Mouse (Mus musculus) liver, adult 2 months (tissue): ENCODE data around the gene Heatr5a. TPM values are rescaled to one million over a fixed set of nuclear protein-coding genes. Genes with fewer than 3 reads are reported as not detected.
A peak's percentile ranks its signal among the peaks of the same experiment; 100 is the strongest.

Experiments used
- DNase-seq: peaks from one replicate; pipeline ENCODE4 v3.0.0-alpha.2; 2011; ENCODE audit warnings: low read depth, low spot score; ENCODE audit errors: extremely low read depth
- H3K27ac ChIP-seq: fragments of 200-500 bp; replicated peaks from 2 replicates; pipeline ENCODE4 v1.5.1; 2012; ENCODE audit warnings: low read depth, mild to moderate bottlenecking, control low read depth, inconsistent platforms, low read length; ENCODE audit not compliant: insufficient read depth
- H3K27me3 ChIP-seq: fragments of 200-500 bp; 2 replicates; pipeline ENCODE4 v1.6.1; 2012; ENCODE audit warnings: mild to moderate bottlenecking, moderate library complexity, low read length, inconsistent platforms; ENCODE audit not compliant: control insufficient read depth, insufficient read depth
- H3K36me3 ChIP-seq: fragments of 200-500 bp; 2 replicates; pipeline ENCODE4 v1.6.1; 2012; ENCODE audit warnings: low read length, inconsistent platforms; ENCODE audit not compliant: control insufficient read depth, insufficient read depth
- H3K4me1 ChIP-seq: fragments of 200-500 bp; 2 replicates; pipeline ENCODE4 v1.6.1; 2011; ENCODE audit warnings: low read length; ENCODE audit not compliant: control insufficient read depth, insufficient read depth
- H3K4me3 ChIP-seq: fragments of 200-500 bp; 2 replicates; pipeline ENCODE4 v1.5.1; 2011; ENCODE audit warnings: low read depth, mild to moderate bottlenecking, control low read depth, low read length, moderate library complexity; ENCODE audit not compliant: insufficient read depth
- H3K79me2 ChIP-seq: fragments of 200-500 bp; 2 replicates; pipeline ENCODE4 v1.6.1; 2012; ENCODE audit warnings: inconsistent platforms, mild to moderate bottlenecking, low read length, moderate library complexity; ENCODE audit not compliant: control insufficient read depth, insufficient read depth
- H3K9ac ChIP-seq: fragments of 200-500 bp; 2 replicates; pipeline ENCODE4 v1.6.1; 2012; ENCODE audit warnings: low read depth, mild to moderate bottlenecking, control low read depth, inconsistent platforms, low read length
- CTCF ChIP-seq: fragments of 200-500 bp; IDR thresholded peaks from 2 replicates; pipeline ENCODE4 v1.5.1; 2011; ENCODE audit warnings: low read depth, low read length, control low read depth
- POLR2A ChIP-seq: fragments of 200-500 bp; IDR thresholded peaks from 2 replicates; pipeline ENCODE4 v1.6.1; 2011; ENCODE audit warnings: low read length, control low read depth; ENCODE audit not compliant: insufficient read depth; ENCODE audit errors: extremely low read depth
- WGBS: fragments of 180-500 bp; shearing (Covaris S2); methylation state at CpG from one replicate; pipeline ENCODE4 v1.1.7; 2018; 5-methylcytosine and 5-hydroxymethylcytosine counted together
- polyA plus RNA-seq: library from polyadenylated mRNA; depleted of rRNA; stranded (reverse); fragments of >200 nt; gene quantifications from 2 replicates; pipeline ENCODE4 v1.2.3, GENCODE M21; 2012
- total RNA-seq: library from RNA; depleted of rRNA; stranded (reverse); fragments of >200 nt; gene quantifications from 2 replicates; pipeline ENCODE4 v1.2.3, GENCODE M21; 2014

Gene Heatr5a
- total and polyA plus RNA-seq, 2 experiments: 8.1 to 9.1 TPM

DNA sequence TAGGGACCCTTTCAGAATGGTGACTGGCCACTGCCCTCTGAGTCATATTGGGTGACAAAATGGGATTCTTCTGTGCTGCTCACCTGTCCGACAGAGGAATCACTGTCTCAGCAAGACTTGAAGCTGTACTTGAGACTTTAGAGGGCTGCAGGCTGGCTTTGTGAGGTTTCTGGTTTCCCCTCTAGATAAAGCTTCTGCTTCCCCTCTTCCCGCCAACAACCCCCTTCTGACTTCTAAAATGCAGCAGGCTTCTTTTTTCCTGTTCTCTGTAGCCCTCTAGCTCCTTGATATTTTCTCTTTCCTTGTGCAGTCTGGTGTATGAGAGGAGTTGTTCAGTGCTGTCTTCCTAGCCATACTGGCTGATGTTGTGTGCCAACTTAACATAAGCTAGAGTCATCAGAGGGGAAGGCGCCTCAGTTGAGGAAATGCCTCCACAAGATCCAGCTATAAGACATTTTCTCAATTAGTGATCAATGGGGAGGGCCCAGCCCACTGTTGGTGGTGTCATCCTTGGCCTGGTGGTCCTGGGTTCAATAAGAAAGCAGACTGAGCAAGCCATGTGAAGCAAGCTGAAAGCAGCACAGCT lies 14.1 kb upstream of the Heatr5a start:
- no peak for TF ChIP-seq CTCF
- TF ChIP-seq POLR2A: no peak
- no peak overlapping the region for H3K27ac ChIP-seq
- WGBS: 92% methylated on average over 3 of the region's 3 CpGs

DNA sequence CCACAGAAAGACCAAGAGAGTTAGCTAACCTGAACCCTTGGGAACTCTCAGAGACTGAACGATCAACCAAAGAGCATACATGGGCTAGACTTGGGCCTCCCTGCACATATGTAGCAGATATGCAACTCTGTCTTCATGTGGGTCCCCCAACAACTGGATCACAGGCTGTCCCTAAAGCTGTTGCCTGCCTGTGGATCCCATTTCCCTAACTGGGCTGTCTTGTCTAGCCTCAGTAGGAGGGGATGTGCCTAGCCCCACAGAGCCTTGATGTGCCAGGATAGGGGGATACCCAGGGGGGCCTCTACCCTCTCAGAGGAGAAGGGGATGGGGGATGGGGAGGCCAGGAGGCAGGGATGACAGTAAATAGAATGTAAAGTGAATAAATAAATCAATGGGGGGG lies 12.5 kb upstream of the Heatr5a start:
- WGBS: 84% methylated on average over 1 of the region's 1 CpGs
- H3K27me3 ChIP-seq: no peaks in the 10 kb centered on the region
- no peak overlapping the region for H3K27ac ChIP-seq
- TF ChIP-seq CTCF (no peak), POLR2A (no peak)
- H3K4me1 ChIP-seq: no peaks in the 10 kb centered on the region
- no peak overlapping the region for H3K9ac ChIP-seq
- no peak overlapping the region for H3K4me3 ChIP-seq
- no peak for DNase-seq
- no peaks in the 10 kb centered on the region for H3K79me2 ChIP-seq
- H3K36me3 ChIP-seq: peaks cover 3% of the 10 kb centered on the region; the same call in 1 of the 2 replicates

More for the DNA sequence above, 14.1 kb upstream of the Heatr5a start:
- no peak overlapping the region for H3K4me3 ChIP-seq
- no peak for DNase-seq
- H3K36me3 ChIP-seq: peaks cover 3% of the 10 kb centered on the region; the same call in 1 of the 2 replicates
- H3K79me2 ChIP-seq: no peaks in the 10 kb centered on the region
- H3K4me1 ChIP-seq: no peaks in the 10 kb centered on the region
- H3K27me3 ChIP-seq: no peaks in the 10 kb centered on the region
- H3K9ac ChIP-seq: no peak overlapping the region

GRCm38 (mm10) chr12:51976531-51976930 lies 5.4 kb upstream of the Heatr5a start:
- no peak overlapping the region for H3K4me3 ChIP-seq
- H3K27ac ChIP-seq: no peak overlapping the region
- no peak for DNase-seq
- 54% methylated on average over 9 of the region's 9 CpGs for WGBS
- H3K79me2 ChIP-seq: no peaks in the 10 kb centered on the region
- no peak for TF ChIP-seq POLR2A
- no peak for TF ChIP-seq CTCF
- H3K36me3 ChIP-seq: no peaks in the 10 kb centered on the region
- no peak overlapping the region for H3K9ac ChIP-seq
- no peaks in the 10 kb centered on the region for H3K27me3 ChIP-seq
- H3K4me1 ChIP-seq: no peaks in the 10 kb centered on the region

- no peaks in the 10 kb centered on the region for H3K4me1 ChIP-seq
- H3K36me3 ChIP-seq: no peaks in the 10 kb centered on the region
- no peak overlapping the region for H3K27ac ChIP-seq
- H3K4me3 ChIP-seq: no peak overlapping the region
- H3K9ac ChIP-seq: no peak overlapping the region
- H3K79me2 ChIP-seq: no peaks in the 10 kb centered on the region
- 100% methylated on average over 1 of the region's 1 CpGs for WGBS
- no peak for TF ChIP-seq POLR2A
- TF ChIP-seq CTCF: no peak
- no peaks in the 10 kb centered on the region for H3K27me3 ChIP-seq
- DNase-seq: no peak
Measured at GRCm38 (mm10) chr12:51974381-51974780, 3.3 kb upstream of the Heatr5a start.

GRCm38 (mm10) chr12:51972269-51973065 lies 1.3 kb upstream of the Heatr5a start:
- H3K4me1 ChIP-seq: no peaks in the 10 kb centered on the region
- H3K27me3 ChIP-seq: no peaks in the 10 kb centered on the region
- no peak overlapping the region for H3K27ac ChIP-seq
- H3K36me3 ChIP-seq: no peaks in the 10 kb centered on the region
- no peak overlapping the region for H3K4me3 ChIP-seq
- 96% methylated on average over 5 of the region's 5 CpGs for WGBS
- no peaks in the 10 kb centered on the region for H3K79me2 ChIP-seq
- TF ChIP-seq POLR2A (no peak), CTCF (peak; percentile 11; the same call in 1 of the 2 replicates)
- DNase-seq: no peak
- H3K9ac ChIP-seq: no peak overlapping the region
